Mouse (Mus musculus): ENCODE measurements around the gene Zdhhc20. TPM values are rescaled to one million over a fixed set of nuclear protein-coding genes. Genes with fewer than 3 reads are reported as not detected.
"Not testable (repeated sequence)": the region's sequence is repeated elsewhere in the genome, so short reads cannot be mapped to it uniquely, and the experiment has no call there.

Gene Zdhhc20
- polyA plus RNA-seq (2016; fragmentation: Nextera tagmentation; extraction: Ambion mirVana) = 60.5 and 64.5 TPM in 2 replicates

DNA sequence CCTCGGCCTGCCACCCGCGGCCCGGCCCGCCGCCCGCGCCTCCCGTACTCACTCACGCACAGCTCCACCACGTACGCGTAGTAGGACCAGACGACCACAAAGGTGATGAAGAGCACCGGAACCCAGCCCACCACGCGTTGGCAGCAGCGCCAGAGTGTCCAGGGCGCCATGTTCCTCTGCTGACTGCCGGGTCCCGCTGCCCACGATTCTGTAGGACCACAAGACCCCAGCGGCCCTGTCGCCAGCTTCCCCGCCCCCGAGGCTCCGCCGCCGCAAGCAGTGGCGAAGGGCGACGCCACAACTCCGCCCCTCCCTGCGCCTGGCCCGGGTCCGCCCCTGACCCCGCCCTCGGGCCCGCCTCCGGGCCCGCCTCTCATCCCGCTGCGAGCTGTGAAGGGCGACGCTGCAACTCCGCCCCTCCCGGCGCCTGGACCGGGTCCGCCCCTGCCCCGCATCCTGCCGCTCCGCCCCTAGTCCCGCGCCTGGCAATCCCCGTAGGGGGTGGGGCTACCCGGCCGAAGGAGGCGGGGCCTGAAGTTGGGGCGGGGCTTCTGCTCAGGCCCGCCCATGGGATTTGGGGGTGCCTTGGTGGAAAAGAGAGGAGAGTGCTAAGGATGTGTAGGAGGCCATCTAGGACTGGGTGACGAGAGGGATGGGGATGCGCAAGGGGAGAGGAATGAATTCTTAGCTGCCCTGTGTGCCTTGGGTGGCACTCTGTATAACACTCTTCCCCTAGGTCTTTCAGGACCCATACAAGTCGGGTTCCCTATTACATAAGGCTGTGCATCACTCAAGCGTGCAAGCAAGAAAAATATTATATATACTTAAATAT is at the start of gene Zdhhc20:
Gene Zdhhc20, minus strand, starts transcription at position 266 of the 832 bp plus-strand sequence.
- peak within 1 kb of the TSS; percentile 96 for H3K9ac ChIP-seq
- peak within 1 kb of the TSS; percentile 76 for H3K27ac ChIP-seq
- no peaks in the 10 kb centered on the region for H3K27me3 ChIP-seq (replicated peaks)
- H3K9me3 ChIP-seq = no peaks in the 10 kb centered on the region
- peak; percentile 96 for ATAC-seq (ENCODE audit: low FRiP score, low read depth)
- WGBS = 3% methylated on average over 65 of the region's 65 CpGs
- H3K4me1 ChIP-seq = peaks cover 4% of the 10 kb centered on the region; the same call in 1 of the 2 replicates
- H3K4me3 ChIP-seq = peak within 1 kb of the TSS; percentile 95
- H3K4me2 ChIP-seq (replicated peaks) = peak within 1 kb of the TSS; percentile 63
- H3K36me3 ChIP-seq = no peaks in the 10 kb centered on the region

DNA sequence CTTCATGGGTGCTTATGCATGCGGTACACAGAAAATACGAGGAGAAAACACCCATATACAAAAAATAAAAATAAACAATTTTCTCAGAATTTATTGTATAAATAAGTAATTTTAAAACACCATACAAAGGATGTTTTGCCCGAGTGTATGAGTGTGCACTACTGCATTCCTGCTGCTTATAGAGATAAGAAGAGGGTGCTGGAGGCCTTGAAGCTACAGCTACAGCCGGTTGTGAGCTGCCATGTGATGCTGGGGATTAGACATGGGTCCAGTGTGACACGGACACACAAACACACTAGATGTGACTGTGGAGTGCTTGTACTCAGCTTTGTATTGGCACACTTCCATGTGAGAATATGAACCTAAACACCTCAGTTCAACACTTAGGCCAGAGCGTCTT is 47.2 kb upstream of the Zdhhc20 start:
- H3K4me3 ChIP-seq = no peak overlapping the region
- H3K27ac ChIP-seq = no peak overlapping the region
- no peak overlapping the region for H3K4me2 ChIP-seq (replicated peaks)
- H3K9ac ChIP-seq = no peak overlapping the region
- WGBS = 92% methylated on average over 6 of the region's 6 CpGs
- H3K9me3 ChIP-seq = no peaks in the 10 kb centered on the region
- no peaks in the 10 kb centered on the region for H3K4me1 ChIP-seq
- no peak for ATAC-seq (ENCODE audit: low FRiP score, low read depth)
- H3K36me3 ChIP-seq = peaks cover 10% of the 10 kb centered on the region
- H3K27me3 ChIP-seq (replicated peaks) = no peaks in the 10 kb centered on the region

DNA sequence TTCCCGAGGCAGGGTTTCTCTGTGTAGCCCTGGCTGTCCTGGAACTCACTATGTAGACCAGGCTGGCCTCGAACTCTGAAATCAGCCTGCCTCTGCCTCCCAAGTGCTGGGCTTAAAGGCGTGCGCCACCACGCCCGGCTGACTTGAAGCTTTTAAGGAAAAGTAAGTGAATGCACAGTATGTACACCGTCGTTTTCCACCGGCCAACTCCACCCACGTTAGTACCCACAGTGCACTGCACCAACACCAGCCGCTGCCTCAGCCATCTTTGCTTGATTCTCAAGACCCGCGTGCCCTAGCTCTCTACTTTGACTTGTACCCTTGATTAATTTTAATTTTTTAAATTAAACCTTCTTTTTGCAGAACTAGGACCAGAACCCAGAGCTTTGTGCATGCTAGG is 44.6 kb upstream of the Zdhhc20 start:
- Histone ChIP-seq H3K36me3 (peaks cover 6% of the 10 kb centered on the region), H3K27ac (no peak overlapping the region), H3K4me1 (no peaks in the 10 kb centered on the region), H3K4me3 (no peak overlapping the region), H3K27me3 (replicated peaks) (no peaks in the 10 kb centered on the region), H3K9me3 (no peaks in the 10 kb centered on the region), H3K9ac (no peak overlapping the region), H3K4me2 (replicated peaks) (no peak overlapping the region)
- 93% methylated on average over 13 of the region's 13 CpGs for WGBS
- no peak for ATAC-seq (ENCODE audit: low FRiP score, low read depth)

DNA sequence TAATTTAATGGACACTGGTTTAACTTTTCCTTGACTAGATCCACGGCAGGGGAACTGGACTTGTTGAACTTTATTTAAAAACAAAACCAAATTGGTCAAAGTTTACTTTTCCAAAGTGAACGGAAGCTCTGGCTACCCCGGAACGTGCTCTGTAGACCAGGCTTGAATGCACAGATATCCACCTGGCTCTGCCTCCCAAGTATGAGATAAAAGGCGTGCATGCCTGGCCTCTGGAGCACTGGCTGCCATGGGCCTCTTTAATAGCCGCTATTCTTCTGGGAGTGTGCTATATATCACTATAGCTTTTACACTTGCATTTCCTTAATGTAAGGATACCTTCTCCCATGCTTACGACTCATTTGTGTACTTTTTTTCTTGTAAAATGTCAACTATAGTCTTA is 43.5 kb upstream of the Zdhhc20 start:
- Histone ChIP-seq H3K9ac (no peak overlapping the region), H3K9me3 (no peaks in the 10 kb centered on the region), H3K4me1 (no peaks in the 10 kb centered on the region), H3K4me3 (no peak overlapping the region), H3K4me2 (replicated peaks) (no peak overlapping the region), H3K36me3 (peaks cover 6% of the 10 kb centered on the region), H3K27me3 (replicated peaks) (no peaks in the 10 kb centered on the region), H3K27ac (no peak overlapping the region)
- ATAC-seq (ENCODE audit: low FRiP score, low read depth) = no peak
- WGBS = 71% methylated on average over 7 of the region's 7 CpGs

DNA sequence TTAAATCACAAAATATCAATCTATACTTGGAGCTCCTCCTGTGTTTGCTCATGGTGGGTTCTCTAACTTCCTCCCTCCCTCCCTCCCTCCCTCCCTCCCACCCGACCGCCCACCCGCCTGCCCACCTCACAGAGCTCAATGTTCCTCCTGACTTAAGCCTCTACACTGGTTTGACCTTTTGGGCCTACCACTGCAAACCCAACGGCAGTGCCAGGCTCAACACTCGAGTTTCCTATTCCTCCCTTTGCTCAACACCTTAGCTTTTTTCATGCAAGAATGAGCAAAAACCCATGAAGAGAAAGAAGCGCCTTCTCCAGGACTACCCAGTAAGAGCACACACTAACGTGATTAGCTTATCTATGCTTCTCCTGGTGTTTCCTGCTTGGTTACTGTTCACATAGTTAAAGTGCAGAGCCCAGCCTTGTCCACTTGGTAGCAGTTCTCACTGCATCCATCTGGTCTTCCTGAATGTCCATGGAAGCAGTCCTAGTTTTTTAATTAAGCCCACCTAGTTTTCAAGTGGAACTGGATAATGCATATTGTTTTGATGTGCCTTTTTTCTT is 42.9 kb upstream of the Zdhhc20 start:
- 79% methylated on average over 7 of the region's 7 CpGs for WGBS
- no peak overlapping the region for H3K4me2 ChIP-seq (replicated peaks)
- no peak for ATAC-seq (ENCODE audit: low FRiP score, low read depth)
- H3K4me3 ChIP-seq = no peak overlapping the region
- H3K9me3 ChIP-seq = no peaks in the 10 kb centered on the region
- H3K27ac ChIP-seq = no peak overlapping the region
- H3K4me1 ChIP-seq = no peaks in the 10 kb centered on the region
- H3K9ac ChIP-seq = no peak overlapping the region
- H3K36me3 ChIP-seq = peaks cover 6% of the 10 kb centered on the region
- no peaks in the 10 kb centered on the region for H3K27me3 ChIP-seq (replicated peaks)

DNA sequence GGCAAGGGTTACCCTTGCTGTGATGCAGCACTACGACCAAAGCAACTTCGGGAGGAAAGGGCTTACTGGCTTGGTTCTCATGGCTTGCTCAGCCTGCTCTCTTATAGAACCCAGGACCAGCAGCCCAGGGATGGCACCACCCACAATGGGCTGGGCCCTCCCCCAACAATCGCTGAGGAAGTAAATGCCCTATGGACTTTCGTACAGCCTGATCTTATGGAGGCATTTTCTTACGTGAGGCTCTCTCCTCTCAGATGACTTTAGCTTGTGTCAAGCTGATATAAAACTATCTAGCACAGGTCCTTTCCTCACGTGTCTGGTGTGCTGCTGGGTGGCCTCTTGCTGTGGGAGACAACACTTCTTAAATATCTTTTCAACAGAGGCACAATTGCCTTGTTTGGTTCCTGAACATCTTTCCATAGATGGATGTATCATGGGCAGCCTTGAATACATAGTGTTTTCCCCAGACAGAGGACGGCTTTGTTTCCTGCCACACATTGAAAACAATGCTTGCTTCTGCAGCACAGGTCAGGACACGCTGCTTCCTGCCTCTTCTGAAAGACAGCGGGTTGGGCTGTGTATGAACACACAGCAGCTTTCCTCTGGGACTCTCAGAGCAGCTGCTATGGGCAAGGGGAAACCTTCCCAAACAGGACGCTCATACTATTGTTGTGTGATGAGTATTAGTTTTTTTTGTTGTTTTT is 31.5 kb upstream of the Zdhhc20 start:
- Histone ChIP-seq H3K27ac (peak overlapping the region; percentile 1; the same call in 1 of the 2 replicates), H3K36me3 (peaks cover 44% of the 10 kb centered on the region), H3K4me1 (peaks cover 6% of the 10 kb centered on the region; the same call in 1 of the 2 replicates), H3K27me3 (replicated peaks) (no peaks in the 10 kb centered on the region), H3K4me3 (no peak overlapping the region), H3K4me2 (replicated peaks) (no peak overlapping the region), H3K9me3 (0 out of 2 replicates have a peak, but pooled peaks cover 7% of the 10 kb centered on the region), H3K9ac (no peak overlapping the region)
- ATAC-seq (ENCODE audit: low FRiP score, low read depth) = peak; percentile 66; the same call in 1 of the 2 replicates
- 44% methylated on average over 10 of the region's 10 CpGs for WGBS

DNA sequence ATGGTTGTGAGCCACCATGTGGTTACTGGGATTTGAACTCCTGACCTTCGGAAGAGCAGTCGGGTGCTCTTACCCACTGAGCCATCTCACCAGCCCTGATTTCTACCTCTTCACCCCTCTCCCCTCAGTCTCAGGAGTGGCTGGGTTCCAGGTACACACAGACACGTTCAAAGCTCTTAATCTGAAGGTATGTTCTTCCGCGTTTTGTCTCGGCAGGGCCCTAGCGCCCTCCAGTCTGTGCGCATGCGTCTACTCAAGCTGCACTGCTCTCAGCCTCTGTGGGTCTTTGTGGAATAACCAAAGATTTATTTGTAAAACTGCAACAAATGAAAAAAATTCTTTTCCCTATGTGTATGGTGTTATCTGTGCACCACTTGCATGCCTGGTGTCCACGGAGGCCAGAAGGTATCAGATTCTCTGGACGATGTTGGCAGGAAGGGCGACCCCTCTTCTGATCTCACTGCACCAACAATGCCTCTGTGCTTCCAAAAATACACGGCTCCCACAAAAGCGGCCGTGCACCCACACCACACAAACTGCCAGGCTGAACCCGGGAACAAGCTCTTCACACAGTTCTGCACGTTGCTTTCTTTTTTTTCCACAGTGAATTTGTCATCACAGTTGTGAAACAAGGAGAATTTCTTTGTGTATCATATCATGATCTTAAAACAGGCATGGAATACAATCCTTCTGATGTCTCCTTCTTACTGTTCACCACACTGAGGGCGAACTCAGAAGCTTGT is 30.7 kb upstream of the Zdhhc20 start:
- H3K9me3 ChIP-seq = 0 out of 2 replicates have a peak, but pooled peaks cover 7% of the 10 kb centered on the region
- peaks cover 6% of the 10 kb centered on the region; the same call in 1 of the 2 replicates for H3K4me1 ChIP-seq
- H3K27me3 ChIP-seq (replicated peaks) = no peaks in the 10 kb centered on the region
- H3K9ac ChIP-seq = no peak overlapping the region
- no peak overlapping the region for H3K27ac ChIP-seq
- WGBS = 87% methylated on average over 18 of the region's 18 CpGs
- no peak overlapping the region for H3K4me2 ChIP-seq (replicated peaks)
- H3K4me3 ChIP-seq = no peak overlapping the region
- peaks cover 41% of the 10 kb centered on the region for H3K36me3 ChIP-seq
- ATAC-seq (ENCODE audit: low FRiP score, low read depth) = no peak

DNA sequence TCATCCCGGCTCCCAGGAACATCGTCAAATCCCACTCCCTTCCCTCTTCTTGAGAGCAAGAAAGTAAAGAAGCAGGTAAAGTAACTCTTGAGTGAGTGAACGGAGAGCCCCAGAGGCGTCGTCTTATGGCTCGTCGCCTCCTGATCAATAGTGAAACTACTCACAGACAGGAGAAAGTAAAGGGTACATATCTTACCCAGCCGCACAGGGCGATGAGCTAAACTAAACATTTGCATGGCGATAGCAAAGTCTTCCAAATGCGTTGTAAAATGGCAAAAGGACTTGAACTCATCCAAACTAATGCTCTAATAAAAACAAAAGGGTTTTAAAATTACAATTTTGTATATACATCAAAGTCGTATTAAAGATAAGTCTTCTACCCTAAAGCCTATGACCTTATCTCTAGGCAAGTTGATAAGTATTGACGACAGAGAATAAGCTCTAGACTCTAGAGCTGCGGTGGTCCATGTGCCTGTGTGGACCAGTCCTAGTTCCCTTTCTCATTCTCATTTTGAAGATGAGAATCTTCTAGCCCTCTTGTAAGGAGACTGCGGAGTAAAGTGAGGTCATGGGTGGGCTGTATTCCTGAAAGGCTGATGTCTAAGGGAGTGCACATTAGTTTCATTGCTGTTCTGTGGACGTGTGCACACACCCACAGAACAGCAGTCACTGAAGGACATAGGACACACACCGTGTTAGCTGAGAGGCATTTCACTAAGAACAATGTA is 29.2 kb upstream of the Zdhhc20 start:
- no peak for ATAC-seq (ENCODE audit: low FRiP score, low read depth)
- no peak overlapping the region for H3K4me3 ChIP-seq
- no peak overlapping the region for H3K27ac ChIP-seq
- no peak overlapping the region for H3K9ac ChIP-seq
- H3K4me1 ChIP-seq = peaks cover 6% of the 10 kb centered on the region; the same call in 1 of the 2 replicates
- H3K4me2 ChIP-seq (replicated peaks) = no peak overlapping the region
- H3K36me3 ChIP-seq = peaks cover 42% of the 10 kb centered on the region
- H3K27me3 ChIP-seq (replicated peaks) = no peaks in the 10 kb centered on the region
- 97% methylated on average over 17 of the region's 17 CpGs for WGBS
- H3K9me3 ChIP-seq = 0 out of 2 replicates have a peak, but pooled peaks cover 7% of the 10 kb centered on the region

DNA sequence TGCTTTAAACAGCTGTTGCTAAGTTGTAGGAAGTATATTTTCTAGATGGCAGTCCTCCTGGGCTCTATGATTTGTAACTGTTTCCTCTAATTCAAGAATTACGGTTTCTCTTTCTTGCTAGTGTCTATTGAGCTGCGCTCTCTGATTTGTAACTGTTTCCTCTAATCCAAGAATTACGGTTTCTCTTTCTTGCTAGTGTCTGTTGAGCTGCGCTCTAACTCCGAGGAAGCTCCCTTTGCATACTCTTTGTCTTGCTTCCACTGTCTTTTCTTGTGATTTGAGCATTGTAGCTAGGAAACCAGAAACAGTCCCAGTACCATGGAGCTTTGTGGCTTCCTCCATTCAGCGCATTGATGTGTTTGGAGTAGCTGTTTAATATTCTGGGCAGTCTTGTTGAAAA is 25.3 kb upstream of the Zdhhc20 start:
- Histone ChIP-seq H3K4me2 (replicated peaks) (no peak overlapping the region), H3K9me3 (no peaks in the 10 kb centered on the region), H3K27ac (no peak overlapping the region), H3K4me1 (no peaks in the 10 kb centered on the region), H3K4me3 (no peak overlapping the region), H3K36me3 (peaks cover 26% of the 10 kb centered on the region), H3K9ac (no peak overlapping the region), H3K27me3 (replicated peaks) (no peaks in the 10 kb centered on the region)
- no peak for ATAC-seq (ENCODE audit: low FRiP score, low read depth)
- 61% methylated on average over 6 of the region's 6 CpGs for WGBS

DNA sequence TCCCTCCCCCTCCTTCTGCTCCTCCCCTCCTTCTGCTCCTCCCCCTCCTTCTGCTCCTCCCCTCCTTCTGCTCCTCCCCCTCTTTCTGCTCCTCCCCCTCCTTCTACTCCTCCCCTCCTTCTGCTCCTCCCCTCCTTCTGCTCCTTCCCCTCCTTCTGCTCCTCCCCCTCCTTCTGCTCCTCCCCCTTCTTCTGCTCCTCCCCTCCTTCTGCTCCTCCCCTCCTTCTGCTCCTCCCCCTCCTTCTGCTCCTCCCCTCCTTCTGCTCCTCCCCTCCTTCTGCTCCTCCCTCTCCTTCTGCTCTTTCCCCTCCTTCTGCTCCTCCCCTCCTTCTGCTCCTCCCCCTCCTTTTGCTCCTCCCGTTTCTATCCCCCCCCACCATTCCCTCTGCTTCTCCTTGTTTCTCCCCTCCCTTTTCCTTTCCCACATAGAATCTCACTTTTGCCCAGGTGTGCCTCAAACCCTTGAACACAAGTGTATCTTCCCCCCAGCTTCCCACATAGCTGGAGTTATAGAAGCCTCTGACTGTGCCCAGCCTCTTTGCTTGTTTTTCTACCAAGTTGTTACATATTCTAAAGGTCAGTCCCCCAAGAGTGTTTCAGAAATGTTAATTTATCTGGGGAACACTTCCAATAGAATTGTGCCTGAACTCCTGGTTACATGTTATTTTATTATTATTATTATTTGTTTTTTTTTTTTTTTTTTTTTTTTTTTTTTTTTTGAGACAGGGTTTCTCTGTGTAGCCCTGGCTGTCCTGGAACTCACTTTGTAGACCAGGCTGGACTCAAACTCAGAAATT is 22.3 kb upstream of the Zdhhc20 start:
- not testable (repeated sequence) for H3K4me2 ChIP-seq (replicated peaks); H3K4me3 ChIP-seq; H3K9me3 ChIP-seq; H3K9ac ChIP-seq; H3K27me3 ChIP-seq (replicated peaks); H3K4me1 ChIP-seq; H3K27ac ChIP-seq; ATAC-seq (ENCODE audit: low FRiP score, low read depth)
- H3K36me3 ChIP-seq = peaks cover 16% of the 10 kb centered on the region
- WGBS = 42% methylated on average over 1 of the region's 1 CpGs

DNA sequence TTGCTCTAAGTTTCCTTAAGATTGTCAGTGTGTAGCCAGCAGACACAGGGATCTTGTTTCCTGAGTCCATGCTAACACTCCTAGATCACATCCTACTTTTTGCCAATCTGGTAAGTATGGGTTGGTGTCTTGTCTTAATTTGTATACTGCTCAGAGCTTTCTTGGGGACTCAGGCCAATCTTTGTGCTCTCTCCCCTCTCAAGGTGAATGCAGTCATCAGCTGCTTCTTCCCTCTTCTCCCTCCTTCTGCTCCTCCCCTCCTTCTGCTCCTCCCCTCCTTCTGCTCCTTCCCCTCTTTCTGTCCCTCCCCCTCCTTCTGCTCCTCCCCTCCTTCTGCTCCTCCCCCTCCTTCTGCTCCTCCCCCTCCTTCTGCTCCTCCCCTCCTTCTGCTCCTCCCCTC is 21.7 kb upstream of the Zdhhc20 start:
- not testable (repeated sequence) for H3K9ac ChIP-seq; H3K36me3 ChIP-seq; H3K9me3 ChIP-seq; H3K27me3 ChIP-seq (replicated peaks); H3K4me1 ChIP-seq; H3K4me2 ChIP-seq (replicated peaks); H3K27ac ChIP-seq; H3K4me3 ChIP-seq; ATAC-seq (ENCODE audit: low FRiP score, low read depth)

All from neural tube, embryonic 12.5 days (tissue).